Mouse (Mus musculus) kidney, adult 2 months (tissue): ENCODE measurements around the gene Ccdc191. TPM values are rescaled to one million over a fixed set of nuclear protein-coding genes. Genes with fewer than 3 reads are reported as not detected.
A peak's percentile ranks its signal among the peaks of the same experiment; 100 is the strongest.

Experiments used
- DNase-seq: peaks from one replicate; pipeline ENCODE4 v3.0.0; 2021
- H3K27ac ChIP-seq: fragments of 200-500 bp; 2 replicates; pipeline ENCODE4 v1.5.1; 2012; ENCODE audit warnings: low read depth, low read length, control low read depth, inconsistent platforms; ENCODE audit not compliant: insufficient read depth
- H3K27me3 ChIP-seq: fragments of 200-500 bp; replicated peaks from 2 replicates; pipeline ENCODE4 v1.6.1; 2012; ENCODE audit warnings: mild to moderate bottlenecking, moderate library complexity, low read length, inconsistent platforms; ENCODE audit not compliant: control insufficient read depth, insufficient read depth
- H3K36me3 ChIP-seq: fragments of 200-500 bp; 2 replicates; pipeline ENCODE4 v1.6.1; 2012; ENCODE audit warnings: mild to moderate bottlenecking, moderate library complexity, low read length, inconsistent platforms; ENCODE audit not compliant: control insufficient read depth, insufficient read depth
- H3K4me1 ChIP-seq: fragments of 200-500 bp; 2 replicates; pipeline ENCODE4 v1.6.1; 2011; ENCODE audit warnings: low read length; ENCODE audit not compliant: control insufficient read depth, insufficient read depth
- H3K4me3 ChIP-seq: fragments of 200-500 bp; 2 replicates; pipeline ENCODE4 v1.5.1; 2011; ENCODE audit warnings: mild to moderate bottlenecking, low read depth, low read length, control low read depth; ENCODE audit not compliant: insufficient read depth
- CTCF ChIP-seq: fragments of 200-500 bp; conservative IDR thresholded peaks from 2 replicates; pipeline ENCODE4 v1.5.1; 2011; ENCODE audit warnings: low read depth, mild to moderate bottlenecking, control low read depth, low read length, moderate library complexity, mixed read lengths; ENCODE audit not compliant: insufficient read depth, insufficient read length
- POLR2A ChIP-seq: fragments of 200-500 bp; IDR thresholded peaks from one replicate; pipeline ENCODE4 v1.6.1; 2011; ENCODE audit warnings: low read depth, low read length, control low read depth
- WGBS: fragments of 180-500 bp; shearing (Covaris S2); methylation state at CpG from one replicate; pipeline ENCODE4 v1.1.7; 2018; 5-methylcytosine and 5-hydroxymethylcytosine counted together
- polyA plus RNA-seq: library from polyadenylated mRNA; depleted of rRNA; stranded (reverse); fragments of >200 nt; gene quantifications from 2 replicates; pipeline ENCODE4 v1.2.3, GENCODE M21; 2012

Gene Ccdc191
- polyA plus RNA-seq, 1 experiment, result 2.8 TPM

DNA sequence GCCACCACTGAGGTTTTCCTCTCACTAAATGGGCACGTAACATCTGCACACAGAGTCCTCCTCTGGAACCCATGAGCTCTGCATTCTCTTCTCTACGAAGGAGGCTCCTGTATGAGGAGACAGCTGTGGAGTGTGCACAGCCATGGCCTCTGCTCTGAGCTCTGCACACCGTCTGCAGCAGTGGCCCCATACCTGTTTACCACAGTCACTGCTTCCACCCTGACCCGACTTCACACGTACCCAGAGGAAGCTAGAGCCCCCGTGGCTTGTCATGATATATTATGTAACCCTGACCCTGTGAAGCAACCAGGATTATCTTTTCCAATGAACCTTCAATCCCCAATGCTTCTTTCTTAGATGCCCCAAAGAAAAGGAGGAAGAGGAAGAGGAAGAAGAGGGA, 9.8 kb upstream of the Ccdc191 start:
- H3K4me1 ChIP-seq, result no peaks in the 10 kb centered on the region
- 68% methylated on average over 6 of the region's 6 CpGs for WGBS
- TF ChIP-seq CTCF (no peak), POLR2A (no peak)

DNA sequence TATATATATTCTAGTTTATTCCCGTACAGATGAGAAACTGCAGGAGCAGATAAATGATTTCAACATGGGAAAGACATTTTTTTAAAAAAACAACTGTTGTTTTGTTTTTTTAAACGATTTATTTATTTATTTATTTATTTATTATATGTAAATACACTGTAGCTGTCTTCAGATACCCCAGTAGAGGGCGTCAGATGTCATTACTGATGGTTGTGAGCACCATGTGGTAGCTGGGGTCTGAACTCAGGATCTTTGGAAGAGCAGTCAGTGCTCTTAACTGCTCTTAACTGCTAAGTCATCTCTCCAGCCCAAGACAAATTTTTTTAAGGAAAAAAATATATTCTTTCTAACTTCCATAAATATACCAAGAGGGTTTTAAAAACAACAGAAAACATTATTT, 8.0 kb upstream of the Ccdc191 start:
- H3K27me3 ChIP-seq, result no peaks in the 10 kb centered on the region
- 63% methylated on average over 3 of the region's 3 CpGs for WGBS
- no peaks in the 10 kb centered on the region for H3K36me3 ChIP-seq
- H3K27ac ChIP-seq, result no peak overlapping the region
- TF ChIP-seq POLR2A (no peak), CTCF (no peak)
- DNase-seq, result peak; percentile 9
- H3K4me1 ChIP-seq, result no peaks in the 10 kb centered on the region
- H3K4me3 ChIP-seq, result no peak overlapping the region

More for the DNA sequence above, 9.8 kb upstream of the Ccdc191 start:
- DNase-seq, result no peak
- no peak overlapping the region for H3K27ac ChIP-seq
- H3K27me3 ChIP-seq, result no peaks in the 10 kb centered on the region
- peaks cover 2% of the 10 kb centered on the region; the same call in 1 of the 2 replicates for H3K36me3 ChIP-seq
- no peak overlapping the region for H3K4me3 ChIP-seq

DNA sequence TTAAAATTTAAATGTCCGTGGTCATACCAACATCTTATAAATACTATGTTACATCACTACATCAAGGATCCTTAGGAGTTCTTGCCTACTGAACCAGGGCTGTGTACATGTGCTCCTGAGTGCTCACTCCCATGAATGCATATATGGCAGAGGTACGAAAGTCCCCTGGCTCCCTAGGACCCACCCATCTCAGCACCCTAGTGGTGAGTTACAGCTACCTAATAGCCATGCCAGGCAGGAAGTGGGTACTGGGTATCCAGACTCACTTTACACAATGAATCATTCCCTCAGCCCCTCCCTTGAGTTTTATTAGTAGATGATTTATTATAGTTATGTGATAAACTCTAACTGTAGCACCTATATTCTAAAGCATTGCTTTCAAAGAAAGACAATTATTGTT, 7.3 kb upstream of the Ccdc191 start:
- no peaks in the 10 kb centered on the region for H3K27me3 ChIP-seq
- TF ChIP-seq POLR2A (no peak), CTCF (no peak)
- no peak overlapping the region for H3K27ac ChIP-seq
- no peaks in the 10 kb centered on the region for H3K36me3 ChIP-seq
- WGBS, result 97% methylated on average over 2 of the region's 2 CpGs
- no peak overlapping the region for H3K4me3 ChIP-seq
- no peaks in the 10 kb centered on the region for H3K4me1 ChIP-seq
- no peak for DNase-seq

DNA sequence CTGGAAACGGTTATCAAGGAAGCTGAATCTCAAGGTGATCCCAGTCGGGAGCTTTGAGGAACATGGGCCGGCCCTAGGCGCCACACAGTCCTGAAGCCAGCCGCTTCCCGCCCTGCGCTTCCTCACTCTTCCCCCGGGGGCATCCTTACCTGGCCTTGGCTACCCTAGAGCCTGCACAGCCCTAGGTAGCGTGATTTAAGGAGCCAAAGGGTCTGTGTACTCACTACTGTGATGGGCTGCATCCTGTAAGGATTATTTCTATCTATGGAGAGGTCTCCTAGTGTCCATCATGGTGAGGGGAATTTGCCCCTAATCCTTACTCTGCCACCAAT, 371 bp downstream of the Ccdc191 start:
- H3K4me3 ChIP-seq, result peak overlapping the region; percentile 77
- no peaks in the 10 kb centered on the region for H3K27me3 ChIP-seq
- H3K27ac ChIP-seq, result peak overlapping the region; percentile 34
- 0% methylated on average over 9 of the region's 9 CpGs for WGBS
- H3K36me3 ChIP-seq, result no peaks in the 10 kb centered on the region
- TF ChIP-seq CTCF (peak; percentile 41), POLR2A (peak; percentile 28)
- H3K4me1 ChIP-seq, result peaks cover 4% of the 10 kb centered on the region; the same call in 1 of the 2 replicates
- DNase-seq, result no peak

DNA sequence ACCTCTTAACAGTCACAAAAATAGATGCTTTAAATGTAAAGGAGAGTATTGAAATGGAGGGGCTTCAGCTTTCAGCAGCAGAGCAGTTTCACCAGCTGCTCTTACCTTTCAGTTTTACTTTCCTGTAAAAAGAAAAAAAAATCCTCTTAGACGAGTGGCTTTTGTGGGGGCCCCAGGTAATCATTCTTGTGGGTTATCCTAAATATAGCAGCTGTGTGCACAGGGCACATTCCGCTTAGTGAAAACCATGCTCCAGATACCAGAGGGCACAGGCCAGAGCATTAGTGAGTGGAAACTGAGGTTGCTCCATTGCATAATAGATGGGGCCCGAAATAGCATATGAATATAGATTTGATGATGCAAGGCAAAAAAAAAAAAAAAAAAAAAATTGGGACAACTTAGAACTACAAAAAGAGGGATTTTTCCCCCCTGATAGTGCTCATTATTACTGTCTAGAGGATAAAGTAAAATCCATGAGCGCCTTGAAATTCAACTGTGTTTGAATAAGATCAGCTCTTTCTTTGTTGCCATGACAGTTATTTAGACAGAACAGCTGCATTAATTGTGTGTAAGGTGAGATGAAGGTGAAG, 1.2 kb downstream of the Ccdc191 start:
- Histone ChIP-seq H3K4me3 (no peak overlapping the region), H3K36me3 (no peaks in the 10 kb centered on the region), H3K27me3 (no peaks in the 10 kb centered on the region), H3K27ac (no peak overlapping the region), H3K4me1 (peaks cover 4% of the 10 kb centered on the region; the same call in 1 of the 2 replicates)
- no peak for DNase-seq
- WGBS, result 60% methylated on average over 4 of the region's 4 CpGs
- TF ChIP-seq CTCF (no peak), POLR2A (no peak)

DNA sequence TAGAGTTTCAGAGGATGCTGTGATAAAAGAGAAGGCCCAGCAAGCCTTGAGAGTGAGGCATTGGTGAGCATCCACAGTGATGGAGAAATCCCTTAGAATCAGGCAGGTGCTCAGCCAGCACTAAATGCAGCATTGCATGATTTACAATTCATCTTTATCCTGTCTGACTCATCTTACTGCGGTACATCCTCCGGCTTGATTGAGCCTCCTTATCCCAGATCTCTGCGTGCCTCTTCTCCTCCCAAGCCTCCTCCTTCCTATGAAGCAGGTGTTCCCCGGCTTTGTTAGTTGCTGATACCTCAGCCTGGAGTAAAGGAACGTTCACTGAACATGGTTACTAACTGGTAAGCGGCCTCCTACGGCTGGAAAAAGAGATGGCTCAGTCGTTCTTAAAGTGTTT, 4.9 kb downstream of the Ccdc191 start:
- H3K4me1 ChIP-seq, result peaks cover 4% of the 10 kb centered on the region; the same call in 1 of the 2 replicates
- H3K36me3 ChIP-seq, result 0 out of 2 replicates have a peak, but pooled peaks cover 2% of the 10 kb centered on the region
- no peak for DNase-seq
- no peak for TF ChIP-seq CTCF
- 83% methylated on average over 8 of the region's 8 CpGs for WGBS
- no peak overlapping the region for H3K27ac ChIP-seq
- H3K4me3 ChIP-seq, result no peak overlapping the region
- no peaks in the 10 kb centered on the region for H3K27me3 ChIP-seq

DNA sequence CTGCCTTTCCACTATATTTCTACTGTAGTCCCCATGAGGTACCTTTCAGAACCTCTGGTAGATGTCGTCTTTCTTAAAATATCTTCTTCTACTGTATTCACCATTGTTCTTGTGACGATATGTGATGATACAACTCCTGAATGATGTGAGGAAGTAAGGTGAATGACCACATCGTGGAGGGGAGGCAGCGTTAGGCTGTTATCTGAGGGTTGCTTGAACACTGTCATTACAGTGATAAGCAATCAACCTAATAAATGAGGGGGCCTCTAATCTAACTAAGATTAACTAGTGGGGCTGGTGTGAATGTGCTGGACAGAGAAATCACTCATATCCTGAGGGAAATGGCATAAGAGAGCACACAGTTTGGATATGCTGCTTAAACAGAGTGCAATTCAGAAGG, 10.5 kb downstream of the Ccdc191 start:
- TF ChIP-seq CTCF (no peak), POLR2A (no peak)
- 91% methylated on average over 4 of the region's 4 CpGs for WGBS
- DNase-seq, result no peak
- H3K27ac ChIP-seq, result no peak overlapping the region
- no peak overlapping the region for H3K4me3 ChIP-seq
- no peaks in the 10 kb centered on the region for H3K27me3 ChIP-seq
- H3K4me1 ChIP-seq, result no peaks in the 10 kb centered on the region
- peaks cover 2% of the 10 kb centered on the region; the same call in 1 of the 2 replicates for H3K36me3 ChIP-seq

DNA sequence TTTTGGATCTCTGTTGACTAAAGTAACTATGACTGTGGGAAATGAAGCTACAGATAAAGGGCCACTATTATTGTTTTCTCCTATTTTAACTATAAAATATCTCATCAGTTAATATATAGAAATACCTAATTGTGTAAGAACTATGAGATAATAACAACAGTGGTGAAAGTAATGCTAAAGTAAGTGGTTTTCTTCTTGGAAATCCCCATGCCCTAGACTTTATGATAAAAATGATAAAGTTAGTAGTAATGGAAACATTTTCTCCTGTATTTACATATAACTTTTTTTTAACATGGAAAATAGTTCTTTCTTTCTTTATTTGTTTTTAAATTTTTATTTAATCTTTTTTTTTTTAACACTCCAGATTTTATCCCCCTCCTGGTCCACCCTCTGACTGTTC, 11.0 kb downstream of the Ccdc191 start:
- no peak for TF ChIP-seq CTCF
- no peak for TF ChIP-seq POLR2A
- no peak for DNase-seq
- Histone ChIP-seq H3K4me3 (no peak overlapping the region), H3K27me3 (no peaks in the 10 kb centered on the region), H3K27ac (no peak overlapping the region), H3K36me3 (peaks cover 2% of the 10 kb centered on the region; the same call in 1 of the 2 replicates), H3K4me1 (no peaks in the 10 kb centered on the region)
